Mouse (Mus musculus) forebrain, embryonic 10.5 days (tissue): Measurements from ENCODE around the gene Coch. TPM values are rescaled to one million over a fixed set of nuclear protein-coding genes. Genes with fewer than 3 reads are reported as not detected.
"Not testable (repeated sequence)": the region's sequence is repeated elsewhere in the genome, so short reads cannot be mapped to it uniquely, and the experiment has no call there.

ENCODE experiments used
- DNase-seq: peaks from one replicate; pipeline ENCODE4 v3.0.0-alpha.2; 2017; ENCODE audit warnings: low spot score; ENCODE audit errors: extremely low spot score
- H3K27ac ChIP-seq: fragments of 300-500 bp; sonication (generic); 2 replicates; pipeline ENCODE4 v1.5.1; 2016; ENCODE audit warnings: mild to moderate bottlenecking
- H3K27me3 ChIP-seq: fragments of 300-500 bp; sonication (generic); 2 replicates; pipeline ENCODE4 v1.6.1; 2016; ENCODE audit warnings: mild to moderate bottlenecking; ENCODE audit not compliant: poor library complexity, severe bottlenecking
- H3K36me3 ChIP-seq: fragments of 300-500 bp; sonication (generic); replicated peaks from 2 replicates; pipeline ENCODE4 v1.6.1; 2016; ENCODE audit warnings: mild to moderate bottlenecking, moderate library complexity
- H3K4me1 ChIP-seq: fragments of 300-500 bp; sonication (generic); 2 replicates; pipeline ENCODE4 v1.6.1; 2016
- H3K4me3 ChIP-seq: fragments of 300-500 bp; sonication (generic); 2 replicates; pipeline ENCODE4 v1.5.1; 2016; ENCODE audit warnings: mild to moderate bottlenecking, moderate library complexity
- H3K9me3 ChIP-seq: fragments of 300-500 bp; sonication (generic); 2 replicates; pipeline ENCODE4 v1.6.1; 2016; ENCODE audit warnings: mild to moderate bottlenecking, moderate library complexity
- whole genome bisulfite sequencing: fragments of 180-500 bp; shearing (Covaris S2); methylation state at CpG from one replicate; pipeline ENCODE4 v1.1.7; 2016; 5-methylcytosine and 5-hydroxymethylcytosine counted together
- polyA plus RNA-seq: library from polyadenylated mRNA; unstranded; fragments of >200 nt; fragmentation: Nextera tagmentation; extraction: Ambion mirVana; gene quantifications from 2 replicates; pipeline ENCODE4 v1.2.1, GENCODE M21; 2016

The Coch gene
- polyA plus RNA-seq, result 1.9 and 3.4 TPM in 2 replicates

DNA sequence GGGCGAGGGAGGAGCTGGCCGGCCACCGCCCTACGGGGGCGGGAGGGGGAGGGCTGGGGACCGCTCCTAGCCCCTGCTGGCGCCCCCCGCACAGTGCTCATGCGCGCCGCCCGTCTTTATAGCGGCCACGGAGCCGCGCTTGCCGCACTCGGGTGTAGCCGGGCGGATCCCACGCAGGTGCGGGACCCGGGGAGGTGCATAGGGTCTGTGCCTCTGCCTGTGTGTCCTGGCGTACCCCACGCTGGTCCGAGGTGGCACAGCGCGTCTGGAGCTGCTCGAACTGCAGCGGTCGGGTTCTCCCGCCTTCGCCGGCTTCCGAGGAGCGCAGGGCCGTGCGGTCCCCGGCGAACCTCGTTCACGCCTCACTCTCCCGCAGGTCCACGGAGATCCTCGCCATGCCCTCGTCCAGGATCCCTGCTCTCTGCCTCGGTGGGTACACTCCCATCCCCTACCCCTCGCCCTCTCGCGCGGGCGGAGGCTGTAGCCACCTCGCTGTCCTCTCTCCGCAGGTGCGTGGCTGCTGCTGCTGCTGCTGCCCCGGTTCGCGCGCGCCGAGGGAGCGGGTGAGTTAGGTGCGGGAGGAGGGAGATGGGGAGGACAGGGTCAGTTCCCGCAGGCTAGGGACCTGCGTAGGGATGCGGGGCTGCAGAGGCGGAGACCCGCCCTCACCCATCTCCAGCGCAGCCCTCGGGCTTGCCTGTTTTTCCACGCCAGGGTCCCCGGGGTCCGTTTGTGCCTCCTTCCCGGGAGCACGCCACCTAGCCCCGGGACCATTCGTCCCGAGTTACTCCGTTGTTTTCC lies at the start of gene Coch:
TSS of gene Coch (plus strand) at position 113 of the 801 bp plus-strand sequence.
- peak within 1 kb of the TSS; percentile 67 for H3K4me3 ChIP-seq
- H3K27me3 ChIP-seq, result peaks cover 63% of the 10 kb centered on the region
- peak within 1 kb of the TSS; percentile 77 for H3K27ac ChIP-seq
- peaks cover 28% of the 10 kb centered on the region for H3K4me1 ChIP-seq
- WGBS, result under 1% methylated on average over 74 of the region's 79 CpGs
- DNase-seq, result peak; percentile 57
- no peaks in the 10 kb centered on the region for H3K36me3 ChIP-seq
- H3K9me3 ChIP-seq, result no peaks in the 10 kb centered on the region

DNA sequence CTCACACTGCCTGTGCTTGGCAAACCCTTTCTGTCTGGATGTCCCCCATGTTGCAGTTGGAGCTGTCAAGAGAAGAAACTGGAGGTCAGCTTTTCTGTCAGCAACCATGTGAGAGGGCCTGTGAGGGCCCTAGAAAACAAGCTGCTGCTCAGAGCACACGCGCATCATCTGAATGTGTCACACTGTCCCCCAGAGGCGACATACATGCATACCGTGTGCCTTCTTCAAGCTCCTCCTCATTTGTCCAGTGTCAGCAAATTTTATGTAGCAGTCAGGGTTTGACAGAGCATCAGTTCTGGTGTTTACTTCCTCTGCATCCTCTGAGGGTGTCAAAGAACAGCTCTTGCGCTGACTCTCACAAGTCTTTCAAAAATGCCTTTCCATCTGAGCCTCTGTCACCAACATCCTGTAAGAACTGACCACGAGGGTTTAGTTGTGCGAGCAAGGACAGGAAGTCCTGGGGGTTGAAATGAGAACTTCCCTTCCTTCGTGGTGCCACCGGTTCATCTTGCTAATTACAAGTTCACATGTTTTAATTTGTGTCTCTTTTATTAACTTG lies 49.7 kb upstream of the Coch start:
- Histone ChIP-seq H3K9me3 (no peaks in the 10 kb centered on the region), H3K27me3 (no peaks in the 10 kb centered on the region), H3K36me3 (no peaks in the 10 kb centered on the region), H3K4me1 (no peaks in the 10 kb centered on the region), H3K27ac (no peak overlapping the region), H3K4me3 (no peak overlapping the region)
- WGBS, result 88% methylated on average over 9 of the region's 9 CpGs
- DNase-seq, result no peak

DNA sequence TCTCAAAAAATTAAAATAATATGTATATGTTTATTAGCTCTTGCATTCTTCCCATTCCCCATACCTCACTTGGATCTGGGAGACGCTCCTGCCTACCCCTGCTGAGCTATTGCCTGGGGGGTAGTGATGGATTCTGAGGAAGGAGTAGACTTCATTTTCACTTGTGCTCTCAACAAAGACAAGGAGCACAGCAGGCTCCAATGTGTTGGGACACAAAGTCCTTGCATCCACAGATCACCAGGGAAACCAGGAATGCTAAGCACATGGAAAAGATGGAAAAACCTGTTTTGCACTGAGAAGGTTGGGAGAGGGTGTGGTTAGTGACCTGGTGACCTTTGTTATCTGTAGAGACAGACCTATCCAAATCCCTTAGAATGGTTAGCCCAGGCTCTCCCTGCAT lies 38.1 kb upstream of the Coch start:
- Histone ChIP-seq H3K36me3 (no peaks in the 10 kb centered on the region), H3K4me3 (no peak overlapping the region), H3K27me3 (no peaks in the 10 kb centered on the region), H3K4me1 (no peaks in the 10 kb centered on the region), H3K9me3 (no peaks in the 10 kb centered on the region; the same call in 1 of the 2 replicates), H3K27ac (no peak overlapping the region)
- DNase-seq, result no peak
- 84% methylated on average over 1 of the region's 1 CpGs for WGBS

DNA sequence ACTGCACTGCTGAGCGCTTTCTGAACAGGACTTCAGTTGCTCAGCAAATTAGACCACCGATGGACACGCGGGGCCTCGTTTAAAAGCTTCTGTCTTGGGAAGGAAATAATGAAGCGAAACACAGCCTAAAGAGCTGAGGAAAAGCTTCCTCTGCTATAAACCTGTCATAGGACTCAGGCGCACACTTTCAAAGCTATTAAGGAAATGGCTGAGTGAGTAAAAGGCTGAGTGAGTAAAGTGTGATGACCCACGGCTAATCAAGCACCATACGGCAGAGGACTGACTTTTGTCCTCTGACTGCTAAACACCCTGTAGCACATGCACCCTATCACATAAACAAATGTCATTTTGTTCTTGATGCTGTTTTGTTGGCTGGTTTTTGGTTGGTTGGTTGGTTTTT lies 31.7 kb upstream of the Coch start:
- Histone ChIP-seq H3K36me3 (no peaks in the 10 kb centered on the region), H3K27me3 (no peaks in the 10 kb centered on the region), H3K4me1 (no peaks in the 10 kb centered on the region), H3K4me3 (no peak overlapping the region), H3K27ac (no peak overlapping the region), H3K9me3 (peaks cover 12% of the 10 kb centered on the region)
- DNase-seq, result no peak
- 82% methylated on average over 9 of the region's 9 CpGs for WGBS

- peaks cover 14% of the 10 kb centered on the region for H3K9me3 ChIP-seq
- no peak overlapping the region for H3K27ac ChIP-seq
- WGBS, result 95% methylated on average over 7 of the region's 7 CpGs
- H3K27me3 ChIP-seq, result no peaks in the 10 kb centered on the region
- H3K4me3 ChIP-seq, result no peak overlapping the region
- no peak for DNase-seq
- peaks cover 4% of the 10 kb centered on the region; the same call in 1 of the 2 replicates for H3K4me1 ChIP-seq
- H3K36me3 ChIP-seq, result no peaks in the 10 kb centered on the region
These were observed 25.9 kb upstream of the Coch start for GRCm38 (mm10) chr12:51567225-51567624.

DNA sequence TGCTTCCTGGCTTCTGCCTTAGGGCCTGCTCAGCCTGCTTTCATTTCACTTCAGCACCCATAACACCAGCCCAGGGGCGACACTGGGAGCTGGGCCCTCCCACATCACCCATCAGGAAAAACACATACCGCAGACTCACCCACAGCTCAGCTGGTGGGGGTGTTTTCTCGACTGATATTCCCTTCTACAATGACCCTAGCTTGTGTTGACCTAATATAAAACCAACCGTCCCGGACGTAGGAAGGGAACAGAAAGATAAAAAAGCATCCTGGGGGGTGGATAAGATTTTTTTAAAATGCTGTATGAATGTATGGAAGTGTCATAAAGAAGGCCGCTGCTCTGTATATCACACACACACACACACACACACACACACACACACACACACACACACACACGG lies 23.7 kb upstream of the Coch start:
- 92% methylated on average over 8 of the region's 8 CpGs for WGBS
- no peak for DNase-seq
- Histone ChIP-seq H3K9me3 (peaks cover 14% of the 10 kb centered on the region), H3K4me1 (peaks cover 4% of the 10 kb centered on the region; the same call in 1 of the 2 replicates), H3K27ac (no peak overlapping the region), H3K27me3 (no peaks in the 10 kb centered on the region), H3K36me3 (no peaks in the 10 kb centered on the region), H3K4me3 (no peak overlapping the region)

DNA sequence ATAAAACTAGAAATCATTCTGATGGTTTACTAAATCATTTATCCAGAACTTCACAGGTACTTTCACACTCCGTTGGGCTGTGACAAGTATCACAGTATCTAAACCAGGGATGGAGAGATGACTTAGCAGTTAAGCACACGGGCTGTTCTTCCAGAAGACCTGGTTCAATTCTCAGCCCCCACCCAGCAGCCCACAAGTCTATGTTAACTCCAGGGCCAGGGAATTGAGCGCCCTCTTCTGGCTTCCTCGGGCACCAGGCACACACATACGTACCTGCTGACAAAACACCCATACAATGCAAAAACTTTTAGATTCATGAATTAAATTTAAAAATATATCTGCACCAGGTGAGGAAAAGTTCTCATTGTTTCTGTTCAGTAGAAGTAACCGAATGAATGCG lies 23.2 kb upstream of the Coch start:
- 74% methylated on average over 7 of the region's 7 CpGs for WGBS
- H3K36me3 ChIP-seq, result no peaks in the 10 kb centered on the region
- no peaks in the 10 kb centered on the region for H3K27me3 ChIP-seq
- no peak overlapping the region for H3K27ac ChIP-seq
- no peak for DNase-seq
- H3K9me3 ChIP-seq, result peaks cover 14% of the 10 kb centered on the region
- H3K4me3 ChIP-seq, result no peak overlapping the region
- H3K4me1 ChIP-seq, result peaks cover 4% of the 10 kb centered on the region; the same call in 1 of the 2 replicates

GRCm38 (mm10) chr12:51572651-51573050 lies 20.5 kb upstream of the Coch start:
- DNase-seq, result no peak
- 88% methylated on average over 4 of the region's 4 CpGs for WGBS
- Histone ChIP-seq H3K27me3 (no peaks in the 10 kb centered on the region), H3K9me3 (no peaks in the 10 kb centered on the region), H3K4me3 (no peak overlapping the region), H3K36me3 (no peaks in the 10 kb centered on the region), H3K4me1 (peaks cover 4% of the 10 kb centered on the region; the same call in 1 of the 2 replicates), H3K27ac (no peak overlapping the region)

DNA sequence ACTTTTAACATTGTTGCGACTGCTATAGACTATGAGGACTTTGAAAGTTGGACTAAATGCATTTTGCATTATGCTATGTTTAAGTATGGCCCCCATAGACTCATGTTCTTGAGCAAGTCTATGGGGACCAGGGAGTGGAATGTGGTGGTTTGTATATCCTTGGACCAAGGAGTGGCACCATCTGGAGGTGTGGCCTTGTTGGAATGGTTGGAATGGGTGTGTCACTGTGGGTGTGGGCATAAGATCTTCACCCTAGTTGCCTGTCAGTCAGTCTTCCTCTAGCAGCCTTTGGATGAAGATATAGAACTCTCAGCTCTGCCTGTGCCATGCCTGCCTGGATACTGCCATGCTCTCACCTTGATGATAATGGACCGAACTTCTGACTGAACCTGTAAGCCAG lies 15.3 kb upstream of the Coch start:
- H3K9me3 ChIP-seq, H3K36me3 ChIP-seq, H3K27me3 ChIP-seq, H3K4me1 ChIP-seq, H3K27ac ChIP-seq, DNase-seq, H3K4me3 ChIP-seq: not testable (repeated sequence)
- 97% methylated on average over 2 of the region's 2 CpGs for WGBS

GRCm38 (mm10) chr12:51589263-51589662 lies 3.9 kb upstream of the Coch start:
- Histone ChIP-seq H3K9me3 (no peaks in the 10 kb centered on the region; the same call in 1 of the 2 replicates), H3K4me3 (no peak overlapping the region), H3K27ac (no peak overlapping the region), H3K36me3 (no peaks in the 10 kb centered on the region), H3K27me3 (peaks cover 39% of the 10 kb centered on the region), H3K4me1 (peaks cover 26% of the 10 kb centered on the region)
- no peak for DNase-seq
- WGBS, result 89% methylated on average over 5 of the region's 5 CpGs

- no peaks in the 10 kb centered on the region for H3K36me3 ChIP-seq
- peaks cover 28% of the 10 kb centered on the region for H3K4me1 ChIP-seq
- WGBS, result 79% methylated on average over 8 of the region's 8 CpGs
- no peak overlapping the region for H3K4me3 ChIP-seq
- no peak overlapping the region for H3K27ac ChIP-seq
- H3K9me3 ChIP-seq, result no peaks in the 10 kb centered on the region
- peaks cover 63% of the 10 kb centered on the region for H3K27me3 ChIP-seq
- no peak for DNase-seq
These were observed 1.2 kb upstream of the Coch start for GRCm38 (mm10) chr12:51591921-51592320.

- no peak for DNase-seq
- H3K27ac ChIP-seq, result peak overlapping the region; percentile 77
- peaks cover 63% of the 10 kb centered on the region for H3K27me3 ChIP-seq
- H3K36me3 ChIP-seq, result no peaks in the 10 kb centered on the region
- 2% methylated on average over 21 of the region's 21 CpGs for WGBS
- H3K4me3 ChIP-seq, result peak overlapping the region; percentile 67
- no peaks in the 10 kb centered on the region for H3K9me3 ChIP-seq
- peaks cover 28% of the 10 kb centered on the region for H3K4me1 ChIP-seq
These were observed 283 bp upstream of the Coch start for GRCm38 (mm10) chr12:51592888-51593228.

DNA sequence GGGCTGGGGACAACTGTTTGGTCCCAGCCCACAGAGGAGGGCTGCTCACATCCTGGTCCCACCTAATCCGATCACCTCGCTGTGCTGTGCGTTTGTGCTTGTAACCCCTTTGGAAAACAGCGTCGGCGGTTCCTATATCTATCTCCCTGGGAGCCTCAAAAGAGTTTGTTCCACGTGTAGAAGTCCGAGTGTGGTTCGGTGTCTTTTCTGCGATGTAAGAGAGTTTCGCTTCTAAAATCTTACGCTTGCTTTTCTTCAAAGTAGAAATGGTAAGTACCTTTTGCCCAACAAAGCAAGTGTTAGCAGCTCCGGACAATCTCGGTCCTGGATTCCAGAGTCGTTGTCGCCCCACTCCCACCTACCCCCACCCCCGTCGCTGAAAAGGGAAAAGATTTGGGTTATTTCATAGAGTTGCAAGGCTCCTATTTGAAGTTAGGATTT lies 909 bp downstream of the Coch start:
- H3K27me3 ChIP-seq, result peaks cover 63% of the 10 kb centered on the region
- H3K4me1 ChIP-seq, result peaks cover 28% of the 10 kb centered on the region
- no peak for DNase-seq
- WGBS, result 2% methylated on average over 18 of the region's 18 CpGs
- H3K27ac ChIP-seq, result 0 out of 2 replicates have a peak overlapping the region, but pooled peaks have one; percentile 77
- H3K4me3 ChIP-seq, result peak overlapping the region; percentile 67
- no peaks in the 10 kb centered on the region for H3K9me3 ChIP-seq
- H3K36me3 ChIP-seq, result no peaks in the 10 kb centered on the region
